Comparison of ENCODE assay signal across 26 mouse cellular contexts in the genomic region with DNA sequence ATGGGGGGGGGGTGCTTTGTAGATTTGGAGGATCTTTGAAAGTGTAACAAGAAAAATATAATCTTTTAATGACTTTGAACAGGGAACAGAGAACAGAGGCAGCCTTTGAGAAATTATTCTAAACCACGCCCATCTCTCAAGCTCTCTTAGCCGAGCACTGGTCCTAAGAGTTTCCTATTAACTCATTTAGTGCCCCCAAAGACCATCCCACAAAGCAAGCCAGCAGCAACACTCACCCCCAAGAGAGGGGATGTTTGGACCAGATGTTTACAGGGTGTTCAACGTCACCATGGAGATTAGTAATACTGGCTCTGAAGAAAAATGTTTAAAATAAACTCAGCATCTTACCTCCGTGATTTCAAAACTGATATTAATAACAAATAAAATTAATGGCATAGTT. TPM values are rescaled to one million over a fixed set of nuclear protein-coding genes. Genes with fewer than 3 reads are reported as not detected.
DNase-seq lines count a peak whose midpoint lies in the region; ATAC-seq and TF ChIP-seq lines count a peak whose summit lies in the region.
"Had no signal": no experiment of that assay in that cellular context is flagged by ENCODE, and none has a peak within 500 bp of the region (broad histone marks: within the 10 kb centered on the region; RNA-seq: fewer than 3 reads in every experiment).

No protein-coding gene starts in this region.

- H3K4me2 ChIP-seq in heart, embryonic 13.5 days = no peak overlapping the region
- H3K4me2 ChIP-seq in lung, embryonic 14.5 days = 0 out of 2 replicates have a peak overlapping the region, but pooled peaks have one; percentile 4
- no peak overlapping the region for H3K4me2 ChIP-seq in stomach, embryonic 15.5 days
- H3K4me2 ChIP-seq: hindbrain, embryonic 13.5 days had no signal

- no peak overlapping the region for H3K4me3 ChIP-seq in heart, embryonic 13.5 days
- no peak overlapping the region for H3K4me3 ChIP-seq in lung, embryonic 14.5 days (ENCODE audit: low read depth, low read length)
- H3K4me3 ChIP-seq in stomach, embryonic 15.5 days (replicated peaks) = no peak overlapping the region
- H3K4me3 ChIP-seq: embryonic facial prominence, embryonic 13.5 days; heart, adult 2 months; heart, embryonic 10.5 days; hindbrain, embryonic 10.5 days; hindbrain, embryonic 13.5 days had no signal

- TF ChIP-seq CTCF in lung, embryonic 14.5 days (IDR thresholded peaks at IDR 0.05; ENCODE audit: low read depth) = no peak

- 64% methylated on average over 4 of the region's 4 CpGs for WGBS in heart, embryonic 13.5 days
- WGBS in lung, embryonic 14.5 days = 28% methylated on average over 4 of the region's 4 CpGs
- WGBS in stomach, embryonic 15.5 days = 33% methylated on average over 4 of the region's 4 CpGs

- no peak for ATAC-seq in heart, embryonic 13.5 days (ENCODE audit: extremely low read depth, insufficient number of reproducible peaks, low FRiP score, low TSS enrichment)
- no peak for ATAC-seq in lung, embryonic 14.5 days (ENCODE audit: insufficient read depth)
- ATAC-seq in stomach, embryonic 15.5 days (ENCODE audit: insufficient read depth, low FRiP score, low read depth) = 0 out of 2 replicates have a peak, but pooled peaks have one; percentile 9
- ATAC-seq: forebrain, embryonic 14.5 days; hindbrain, embryonic 16.5 days; Patski had no signal

- DNase-seq in heart, postnatal 25 days (ENCODE audit: low spot score) = no peak
- DNase-seq in lung, embryonic 14.5 days = no peak
- DNase-seq in lung, postnatal 4 days = no peak
- DNase-seq in gastrocnemius, postnatal 36 days = no peak
- DNase-seq in kidney, adult 9 months = no peak
- DNase-seq: adrenal gland, postnatal 10 days; B cell, adult 2 months; cerebellum, adult 11 months; cerebellum, adult 2 months; cerebellum, adult 9-11 months; cerebellum, postnatal 25 days; gastrocnemius, postnatal 25 days; heart, adult 2 months; heart, postnatal 36 days had no signal

- no peaks in the 10 kb centered on the region for H3K36me3 ChIP-seq in heart, embryonic 13.5 days
- H3K36me3 ChIP-seq in lung, embryonic 14.5 days (ENCODE audit: insufficient read depth) = no peaks in the 10 kb centered on the region
- H3K36me3 ChIP-seq in stomach, embryonic 15.5 days = no peaks in the 10 kb centered on the region
- H3K36me3 ChIP-seq: embryonic facial prominence, embryonic 13.5 days; G1E; heart, embryonic 10.5 days; hindbrain, embryonic 10.5 days; hindbrain, embryonic 13.5 days had no signal

- H3K4me1 ChIP-seq in heart, embryonic 13.5 days = peaks cover 81% of the 10 kb centered on the region
- peaks cover 54% of the 10 kb centered on the region for H3K4me1 ChIP-seq in lung, embryonic 14.5 days (ENCODE audit: insufficient read depth)
- H3K4me1 ChIP-seq in stomach, embryonic 15.5 days = peaks cover 41% of the 10 kb centered on the region

- intact Hi-C loops in heart, postnatal 25 days (cut with DNase I) = no loop called here
- intact Hi-C loops in gastrocnemius, postnatal 36 days (cut with DNase I) = no loop called here

- H3K9ac ChIP-seq in heart, embryonic 13.5 days = 0 out of 2 replicates have a peak overlapping the region, but pooled peaks have one; percentile 44
- no peak overlapping the region for H3K9ac ChIP-seq in lung, embryonic 14.5 days
- H3K9ac ChIP-seq in stomach, embryonic 15.5 days = no peak overlapping the region
- H3K9ac ChIP-seq: embryonic facial prominence, embryonic 13.5 days; hindbrain, embryonic 13.5 days had no signal

- no peak overlapping the region; the same call in 1 of the 2 replicates for H3K27ac ChIP-seq in heart, embryonic 13.5 days (replicated peaks)
- H3K27ac ChIP-seq in lung, embryonic 14.5 days (ENCODE audit: low read depth) = no peak overlapping the region; the same call in 1 of the 2 replicates
- no peak overlapping the region for H3K27ac ChIP-seq in stomach, embryonic 15.5 days
- H3K27ac ChIP-seq: embryonic facial prominence, embryonic 13.5 days; hindbrain, embryonic 10.5 days; hindbrain, embryonic 13.5 days had no signal

- no peaks in the 10 kb centered on the region for H3K27me3 ChIP-seq in heart, embryonic 13.5 days (replicated peaks)
- H3K27me3 ChIP-seq in lung, embryonic 14.5 days (ENCODE audit: insufficient read depth, low read length) = no peaks in the 10 kb centered on the region
- H3K27me3 ChIP-seq in stomach, embryonic 15.5 days (replicated peaks) = no peaks in the 10 kb centered on the region
- H3K27me3 ChIP-seq: embryonic facial prominence, embryonic 13.5 days; hindbrain, embryonic 13.5 days had no signal

- no peaks in the 10 kb centered on the region for H3K9me3 ChIP-seq in heart, embryonic 13.5 days
- H3K9me3 ChIP-seq in lung, embryonic 14.5 days (ENCODE audit: low read depth, low read length) = no peaks in the 10 kb centered on the region
- no peaks in the 10 kb centered on the region for H3K9me3 ChIP-seq in stomach, embryonic 15.5 days
- H3K9me3 ChIP-seq: embryonic facial prominence, embryonic 13.5 days; heart, embryonic 10.5 days; hindbrain, embryonic 10.5 days; hindbrain, embryonic 13.5 days had no signal

RNA-seq across cellular contexts. Expression of gene Ror2, which starts 27.4 kb away (rescaled TPM):
- polyA plus RNA-seq in heart, embryonic 13.5 days (2015; fragmentation: Nextera tagmentation; extraction: Ambion mirVana) = 16.4 and 16.5 TPM in 2 replicates
- total RNA-seq in heart, postnatal 25 days (2021) = 1 to 10 TPM; 1.5 to 1.8 TPM
- polyA plus RNA-seq in lung, embryonic 14.5 days (2014; fragmentation: Nextera tagmentation; extraction: Ambion mirVana) = 16.2 and 18.2 TPM in 2 replicates
- 17.4 and 20.9 TPM in 2 replicates for polyA plus RNA-seq in stomach, embryonic 15.5 days (2015; fragmentation: Nextera tagmentation; extraction: Ambion mirVana)
- total RNA-seq in gastrocnemius, postnatal 36 days (2021) = 1 to 10 TPM in 1 of 2 experiments, under 1 TPM in 1; 0.32 to 1.2 TPM
- total RNA-seq: common myeloid progenitor, adult 5-6 weeks; G1E; granulocyte monocyte progenitor cell, adult 5-6 weeks had no signal
- polyA plus RNA-seq: G1E, Patski had no signal
